Mouse (Mus musculus) neural tube, embryonic 13.5 days (tissue): Measurements from ENCODE around the gene Tnip1. TPM values are rescaled to one million over a fixed set of nuclear protein-coding genes. Genes with fewer than 3 reads are reported as not detected.

Experiments
- ATAC-seq: fragments of 200-750 bp; cut with Nextera tagmentation; 2 replicates; pipeline ENCODE4 v1.8.0; 2017; ENCODE audit warnings: low read depth, mild to moderate bottlenecking, moderate TSS enrichment, moderate library complexity
- H3K27ac ChIP-seq: fragments of 300-500 bp; sonication (generic); replicated peaks from 2 replicates; pipeline ENCODE4 v1.5.1; 2015; ENCODE audit warnings: moderate library complexity, mild to moderate bottlenecking, inconsistent platforms
- H3K27me3 ChIP-seq: fragments of 300-500 bp; sonication (generic); 2 replicates; pipeline ENCODE4 v1.6.1; 2015; ENCODE audit warnings: mild to moderate bottlenecking, inconsistent platforms
- H3K36me3 ChIP-seq: fragments of 300-500 bp; sonication (generic); 2 replicates; pipeline ENCODE4 v1.6.1; 2015; ENCODE audit warnings: mild to moderate bottlenecking, inconsistent platforms
- H3K4me1 ChIP-seq: fragments of 300-500 bp; sonication (generic); replicated peaks from 2 replicates; pipeline ENCODE4 v1.6.1; 2015; ENCODE audit warnings: inconsistent platforms
- H3K4me2 ChIP-seq: fragments of 300-500 bp; sonication (generic); 2 replicates; pipeline ENCODE4 v1.6.1; 2015; ENCODE audit warnings: inconsistent platforms, mild to moderate bottlenecking, moderate library complexity
- H3K4me3 ChIP-seq: fragments of 300-500 bp; sonication (generic); 2 replicates; pipeline ENCODE4 v1.5.1; 2015; ENCODE audit warnings: mild to moderate bottlenecking, inconsistent platforms
- H3K9ac ChIP-seq: fragments of 300-500 bp; sonication (generic); 2 replicates; pipeline ENCODE4 v1.6.1; 2015; ENCODE audit warnings: moderate library complexity, mild to moderate bottlenecking, inconsistent platforms
- H3K9me3 ChIP-seq: fragments of 300-500 bp; sonication (generic); 2 replicates; pipeline ENCODE4 v1.6.1; 2016; ENCODE audit warnings: inconsistent platforms
- WGBS: fragments of 180-500 bp; shearing (Covaris S2); methylation state at CpG from one replicate; pipeline ENCODE4 v1.1.7; 2015; 5-methylcytosine and 5-hydroxymethylcytosine counted together
- polyA plus RNA-seq: library from polyadenylated mRNA; unstranded; fragments of >200 nt; fragmentation: Nextera tagmentation; extraction: Ambion mirVana; gene quantifications from 2 replicates; pipeline ENCODE4 v1.2.1, GENCODE M21; 2015

Gene Tnip1
- polyA plus RNA-seq, 1 experiment from 2014 or later, result 16.1 TPM

- Histone ChIP-seq H3K9me3 (no peaks in the 10 kb centered on the region), H3K27ac (no peak overlapping the region), H3K4me2 (no peak overlapping the region), H3K36me3 (no peaks in the 10 kb centered on the region), H3K9ac (no peak overlapping the region), H3K4me1 (peaks cover 20% of the 10 kb centered on the region), H3K4me3 (no peak overlapping the region), H3K27me3 (0 out of 2 replicates have a peak, but pooled peaks cover 13% of the 10 kb centered on the region)
- ATAC-seq, result no peak
- WGBS, result 86% methylated on average over 6 of the region's 6 CpGs
These were observed 12.0 kb downstream of the Tnip1 start for GRCm38 (mm10) chr11:54950684-54951083.

- ATAC-seq, result no peak
- no peak overlapping the region for H3K27ac ChIP-seq
- no peak overlapping the region for H3K4me3 ChIP-seq
- 0 out of 2 replicates have a peak, but pooled peaks cover 13% of the 10 kb centered on the region for H3K27me3 ChIP-seq
- H3K9ac ChIP-seq, result no peak overlapping the region
- no peak overlapping the region for H3K4me2 ChIP-seq
- H3K9me3 ChIP-seq, result no peaks in the 10 kb centered on the region
- H3K36me3 ChIP-seq, result no peaks in the 10 kb centered on the region
- 75% methylated on average over 1 of the region's 1 CpGs for WGBS
- H3K4me1 ChIP-seq, result peaks cover 12% of the 10 kb centered on the region
These were observed 13.0 kb downstream of the Tnip1 start for GRCm38 (mm10) chr11:54949717-54950116.

- Histone ChIP-seq H3K4me3 (no peak overlapping the region), H3K9me3 (no peaks in the 10 kb centered on the region), H3K36me3 (no peaks in the 10 kb centered on the region), H3K4me2 (no peak overlapping the region), H3K9ac (no peak overlapping the region), H3K27me3 (no peaks in the 10 kb centered on the region), H3K4me1 (no peaks in the 10 kb centered on the region), H3K27ac (no peak overlapping the region)
- WGBS, result 85% methylated on average over 3 of the region's 3 CpGs
- no peak for ATAC-seq
These were observed 18.0 kb downstream of the Tnip1 start for GRCm38 (mm10) chr11:54944702-54945101.

GRCm38 (mm10) chr11:54940056-54940455 lies 22.7 kb downstream of the Tnip1 start:
- no peaks in the 10 kb centered on the region for H3K9me3 ChIP-seq
- no peaks in the 10 kb centered on the region for H3K27me3 ChIP-seq
- no peak overlapping the region for H3K4me3 ChIP-seq
- no peak for ATAC-seq
- peaks cover 10% of the 10 kb centered on the region for H3K4me1 ChIP-seq
- peaks cover 12% of the 10 kb centered on the region for H3K36me3 ChIP-seq
- no peak overlapping the region for H3K4me2 ChIP-seq
- no peak overlapping the region for H3K27ac ChIP-seq
- 78% methylated on average over 7 of the region's 7 CpGs for WGBS
- no peak overlapping the region for H3K9ac ChIP-seq

GRCm38 (mm10) chr11:54939501-54939900 lies 23.2 kb downstream of the Tnip1 start:
- H3K27me3 ChIP-seq, result no peaks in the 10 kb centered on the region
- H3K9me3 ChIP-seq, result no peaks in the 10 kb centered on the region
- no peak overlapping the region for H3K27ac ChIP-seq
- H3K4me1 ChIP-seq, result peaks cover 10% of the 10 kb centered on the region
- no peak overlapping the region for H3K4me3 ChIP-seq
- ATAC-seq, result no peak
- 89% methylated on average over 8 of the region's 8 CpGs for WGBS
- H3K36me3 ChIP-seq, result peaks cover 12% of the 10 kb centered on the region
- no peak overlapping the region for H3K9ac ChIP-seq
- no peak overlapping the region for H3K4me2 ChIP-seq

- WGBS, result 91% methylated on average over 3 of the region's 3 CpGs
- Histone ChIP-seq H3K27me3 (no peaks in the 10 kb centered on the region), H3K4me3 (no peak overlapping the region), H3K9ac (no peak overlapping the region), H3K36me3 (peaks cover 23% of the 10 kb centered on the region), H3K4me2 (no peak overlapping the region), H3K4me1 (peaks cover 10% of the 10 kb centered on the region), H3K27ac (no peak overlapping the region), H3K9me3 (no peaks in the 10 kb centered on the region)
- ATAC-seq, result no peak
These were observed 26.0 kb downstream of the Tnip1 start for GRCm38 (mm10) chr11:54936771-54937140.

- no peak overlapping the region for H3K27ac ChIP-seq
- H3K4me2 ChIP-seq, result no peak overlapping the region
- ATAC-seq, result no peak; the same call in 1 of the 2 replicates
- H3K4me1 ChIP-seq, result peaks cover 10% of the 10 kb centered on the region
- 36% methylated on average over 12 of the region's 12 CpGs for WGBS
- peaks cover 23% of the 10 kb centered on the region for H3K36me3 ChIP-seq
- H3K9me3 ChIP-seq, result no peaks in the 10 kb centered on the region
- H3K27me3 ChIP-seq, result no peaks in the 10 kb centered on the region
- no peak overlapping the region for H3K4me3 ChIP-seq
- peak overlapping the region; percentile 38; the same call in 1 of the 2 replicates for H3K9ac ChIP-seq
These were observed 26.5 kb downstream of the Tnip1 start for GRCm38 (mm10) chr11:54936035-54936770.

GRCm38 (mm10) chr11:54934198-54934597 lies 28.5 kb downstream of the Tnip1 start:
- H3K4me1 ChIP-seq, result peaks cover 10% of the 10 kb centered on the region
- peaks cover 33% of the 10 kb centered on the region for H3K36me3 ChIP-seq
- no peak overlapping the region for H3K4me3 ChIP-seq
- H3K27me3 ChIP-seq, result no peaks in the 10 kb centered on the region
- 97% methylated on average over 7 of the region's 7 CpGs for WGBS
- no peak overlapping the region for H3K4me2 ChIP-seq
- no peaks in the 10 kb centered on the region for H3K9me3 ChIP-seq
- H3K27ac ChIP-seq, result no peak overlapping the region
- no peak for ATAC-seq
- H3K9ac ChIP-seq, result no peak overlapping the region

GRCm38 (mm10) chr11:54932540-54932939 lies 30.2 kb downstream of the Tnip1 start:
- H3K36me3 ChIP-seq, result peaks cover 38% of the 10 kb centered on the region
- ATAC-seq, result no peak
- 92% methylated on average over 6 of the region's 6 CpGs for WGBS
- H3K4me3 ChIP-seq, result no peak overlapping the region
- no peaks in the 10 kb centered on the region for H3K27me3 ChIP-seq
- no peak overlapping the region for H3K4me2 ChIP-seq
- H3K9me3 ChIP-seq, result no peaks in the 10 kb centered on the region
- H3K9ac ChIP-seq, result no peak overlapping the region
- H3K4me1 ChIP-seq, result peaks cover 10% of the 10 kb centered on the region
- no peak overlapping the region for H3K27ac ChIP-seq

GRCm38 (mm10) chr11:54931405-54932093 lies 31.2 kb downstream of the Tnip1 start:
- Histone ChIP-seq H3K27me3 (no peaks in the 10 kb centered on the region), H3K4me1 (peaks cover 9% of the 10 kb centered on the region), H3K9me3 (no peaks in the 10 kb centered on the region), H3K27ac (no peak overlapping the region), H3K4me3 (no peak overlapping the region), H3K4me2 (no peak overlapping the region), H3K36me3 (peaks cover 44% of the 10 kb centered on the region), H3K9ac (no peak overlapping the region)
- 64% methylated on average over 5 of the region's 5 CpGs for WGBS
- ATAC-seq, result no peak

GRCm38 (mm10) chr11:54930318-54930979 lies 32.3 kb downstream of the Tnip1 start:
- Histone ChIP-seq H3K9me3 (no peaks in the 10 kb centered on the region), H3K9ac (no peak overlapping the region), H3K4me1 (no peaks in the 10 kb centered on the region), H3K27ac (no peak overlapping the region), H3K27me3 (no peaks in the 10 kb centered on the region), H3K4me3 (no peak overlapping the region), H3K36me3 (peaks cover 54% of the 10 kb centered on the region), H3K4me2 (no peak overlapping the region)
- ATAC-seq, result no peak
- 72% methylated on average over 7 of the region's 7 CpGs for WGBS

GRCm38 (mm10) chr11:54929744-54930143 lies 33.0 kb downstream of the Tnip1 start:
- no peak overlapping the region for H3K4me2 ChIP-seq
- H3K4me3 ChIP-seq, result no peak overlapping the region
- H3K27ac ChIP-seq, result no peak overlapping the region
- no peaks in the 10 kb centered on the region for H3K4me1 ChIP-seq
- WGBS, result 87% methylated on average over 8 of the region's 8 CpGs
- ATAC-seq, result no peak
- H3K36me3 ChIP-seq, result peaks cover 61% of the 10 kb centered on the region
- no peak overlapping the region for H3K9ac ChIP-seq
- H3K9me3 ChIP-seq, result no peaks in the 10 kb centered on the region
- no peaks in the 10 kb centered on the region for H3K27me3 ChIP-seq
